Mouse (Mus musculus): ENCODE results near the gene Klrg2.

The Klrg2 gene

GRCm38 (mm10) chr6:38629556-38629955 is 7.5 kb downstream of the Klrg2 start:
- DNase-seq (ENCODE audit: low spot score in 2 of 2): no peak

- DNase-seq (ENCODE audit: low spot score in 2 of 2): no peak
These were observed 9.6 kb downstream of the Klrg2 start for GRCm38 (mm10) chr6:38627486-38627885.

GRCm38 (mm10) chr6:38627081-38627480 is 10.0 kb downstream of the Klrg2 start:
- DNase-seq (ENCODE audit: low spot score in 2 of 2): no peak

- DNase-seq (ENCODE audit: low spot score in 2 of 2): no peak
These were observed 11.0 kb downstream of the Klrg2 start for GRCm38 (mm10) chr6:38626086-38626485.

- DNase-seq (ENCODE audit: low spot score in 2 of 2): peak in 1 of 2 experiments; percentile 15
These were observed 12.6 kb downstream of the Klrg2 start for GRCm38 (mm10) chr6:38624439-38624838.

- DNase-seq (ENCODE audit: low spot score in 2 of 2): no peak
These were observed 13.6 kb downstream of the Klrg2 start for GRCm38 (mm10) chr6:38623457-38623856.

GRCm38 (mm10) chr6:38622406-38622805 is 14.6 kb downstream of the Klrg2 start:
- DNase-seq (ENCODE audit: low spot score in 2 of 2): no peak

GRCm38 (mm10) chr6:38609892-38610291 is 27.1 kb downstream of the Klrg2 start:
- DNase-seq (ENCODE audit: low spot score in 2 of 2): no peak

GRCm38 (mm10) chr6:38597481-38597880 is 39.6 kb downstream of the Klrg2 start:
- no peak for DNase-seq (ENCODE audit: low spot score in 2 of 2)

GRCm38 (mm10) chr6:38581711-38582110 is 55.3 kb downstream of the Klrg2 start:
- no peak for DNase-seq (ENCODE audit: low spot score in 2 of 2)

GRCm38 (mm10) chr6:38580112-38580857 is 56.8 kb downstream of the Klrg2 start:
- no peak for DNase-seq (ENCODE audit: low spot score in 2 of 2)

- no peak for DNase-seq (ENCODE audit: low spot score in 2 of 2)
These were observed 60.9 kb downstream of the Klrg2 start for GRCm38 (mm10) chr6:38576096-38576495.
